Mouse (Mus musculus) megakaryocyte, embryonic 14.5 days (primary cell): ENCODE data around the gene Rsph4a. TPM values are rescaled to one million over a fixed set of nuclear protein-coding genes. Genes with fewer than 3 reads are reported as not detected.

Source experiments
- H3K27me3 ChIP-seq: replicated peaks from 2 replicates; pipeline ENCODE3; 2012; ENCODE audit warnings: inconsistent platforms
- H3K36me3 ChIP-seq: replicated peaks from 2 replicates; pipeline ENCODE3; 2012; ENCODE audit warnings: low read length, inconsistent platforms, mixed read lengths
- H3K4me1 ChIP-seq: 2 replicates; pipeline ENCODE4 v1.6.1; 2012; ENCODE audit warnings: inconsistent platforms
- H3K4me3 ChIP-seq: replicated peaks from 2 replicates; pipeline ENCODE3; 2012; ENCODE audit warnings: moderate library complexity, mild to moderate bottlenecking, inconsistent platforms
- H3K9me3 ChIP-seq: 2 replicates; pipeline ENCODE4 v1.6.1; 2012; ENCODE audit warnings: inconsistent platforms
- FLI1 ChIP-seq: IDR thresholded peaks from 2 replicates; pipeline ENCODE4 v1.6.1; 2012; ENCODE audit warnings: low read length, inconsistent platforms, mixed read lengths
- GATA1 ChIP-seq: IDR thresholded peaks from 3 replicates; pipeline ENCODE4 v1.6.1; 2012; ENCODE audit warnings: mixed read lengths, low read length, inconsistent platforms, borderline replicate concordance
- polyA plus RNA-seq: library from polyadenylated mRNA; stranded (reverse); fragments of >175 nt; gene quantifications from 2 replicates; pipeline ENCODE4 v1.2.3, GENCODE M21; 2012; ENCODE audit warnings: low replicate concordance; ENCODE audit not compliant: insufficient read depth

The Rsph4a gene
- polyA plus RNA-seq, 1 experiment = not detected

DNA sequence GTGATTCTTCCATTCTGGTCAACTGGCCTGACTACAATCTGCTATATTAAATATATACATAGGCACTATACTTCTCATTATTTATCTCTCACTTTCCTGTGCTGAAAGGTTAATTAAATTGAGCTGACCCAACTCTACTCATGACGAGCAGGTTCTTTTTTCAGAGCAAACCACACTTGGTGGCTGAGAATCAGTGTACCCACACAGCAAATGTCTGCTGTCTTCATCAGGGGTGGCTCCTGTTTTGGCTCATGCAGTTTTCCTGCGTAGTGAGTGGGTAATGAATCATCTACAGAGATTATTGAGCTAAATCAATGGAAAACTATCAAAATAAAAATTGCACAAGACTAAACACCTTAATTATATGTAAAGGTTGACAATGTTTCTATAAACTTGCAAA is 41.4 kb downstream of the Rsph4a start:
- Histone ChIP-seq H3K9me3 (no peaks in the 10 kb centered on the region), H3K27me3 (no peaks in the 10 kb centered on the region), H3K4me1 (peaks cover 19% of the 10 kb centered on the region), H3K4me3 (no peak overlapping the region), H3K36me3 (peaks cover 68% of the 10 kb centered on the region)
- TF ChIP-seq FLI1 (no peak), GATA1 (no peak)

DNA sequence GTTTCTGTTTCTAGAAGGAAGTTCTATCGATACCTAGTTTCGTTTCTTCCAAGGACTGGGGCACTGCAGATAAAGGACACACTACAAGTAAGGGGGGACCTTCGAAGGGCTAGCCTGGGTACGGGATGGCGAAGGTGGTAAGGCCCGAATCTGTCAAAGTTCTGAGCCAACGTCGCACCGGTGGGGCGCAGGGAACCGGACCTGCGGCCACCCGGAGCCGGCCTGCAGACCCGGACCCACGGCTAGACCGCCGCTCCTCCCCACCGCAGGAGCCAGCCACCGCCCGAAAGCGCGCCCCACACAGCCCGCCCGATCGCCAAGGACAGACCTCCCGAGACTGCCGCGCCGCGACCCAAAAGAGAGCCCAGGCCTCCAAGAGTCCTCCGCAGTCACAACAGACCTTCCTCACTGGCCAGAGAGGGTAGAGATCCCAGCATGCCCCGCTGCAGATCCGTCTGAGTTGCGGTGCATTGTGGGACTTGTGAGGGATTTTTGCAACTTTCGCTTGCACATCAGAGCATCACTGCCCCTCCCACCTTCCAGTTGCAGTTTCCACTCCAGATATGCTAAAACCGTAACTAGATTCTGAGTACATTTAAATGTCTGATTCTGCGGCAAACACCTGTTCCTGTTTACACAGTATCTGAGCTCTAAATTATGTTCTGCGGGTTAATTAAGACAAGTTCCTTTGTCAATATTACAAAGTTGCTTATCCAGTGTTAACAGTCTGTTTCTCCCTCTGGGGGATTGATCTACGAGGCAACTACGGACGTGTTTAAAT is 46.1 kb downstream of the Rsph4a start, which contains the start of gene Zup1:
Gene Zup1, minus strand, starts transcription at position 467 of the 781 bp plus-strand sequence.
- peaks cover 24% of the 10 kb centered on the region for H3K36me3 ChIP-seq
- H3K9me3 ChIP-seq = peaks cover 2% of the 10 kb centered on the region; the same call in 1 of the 2 replicates
- no peaks in the 10 kb centered on the region for H3K27me3 ChIP-seq
- TF ChIP-seq GATA1 (no peak), FLI1 (no peak)
- peaks cover 19% of the 10 kb centered on the region; the same call in 1 of the 2 replicates for H3K4me1 ChIP-seq
- peak within 1 kb of the TSS; percentile 98 for H3K4me3 ChIP-seq

DNA sequence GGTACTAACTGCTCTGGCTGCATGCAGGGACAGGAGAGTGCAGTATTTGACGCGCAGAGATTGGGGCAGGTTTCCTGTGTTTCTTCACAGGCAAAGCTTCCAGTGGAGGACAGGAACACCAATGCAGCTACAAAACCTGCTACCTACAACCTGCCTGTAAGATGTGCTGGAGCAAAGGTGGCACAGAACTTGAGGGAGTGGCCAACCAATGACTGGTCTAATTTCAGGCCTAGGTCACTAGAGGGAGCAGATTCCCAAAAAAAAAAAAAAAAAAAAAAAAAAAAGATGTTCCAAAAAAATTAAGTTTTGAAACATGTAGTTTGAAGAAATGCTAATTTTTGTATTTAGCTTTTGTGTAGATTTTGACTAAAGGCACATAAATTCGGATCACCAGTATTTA is 47.6 kb downstream of the Rsph4a start:
- H3K4me3 ChIP-seq = no peak overlapping the region
- no peaks in the 10 kb centered on the region for H3K27me3 ChIP-seq
- TF ChIP-seq GATA1 (no peak), FLI1 (no peak)
- peaks cover 19% of the 10 kb centered on the region; the same call in 1 of the 2 replicates for H3K4me1 ChIP-seq
- peaks cover 17% of the 10 kb centered on the region for H3K36me3 ChIP-seq
- H3K9me3 ChIP-seq = peaks cover 7% of the 10 kb centered on the region; the same call in 1 of the 2 replicates

Other genes starting within 250 kb of the Rsph4a start
- not detected in 2 replicates for gene Sult3a2, start 118.4 kb upstream of the Rsph4a start, polyA plus RNA-seq
- gene Sult3a1, start 47.4 kb upstream of the Rsph4a start, polyA plus RNA-seq = not detected in 2 replicates
- gene Zup1, start 46.2 kb downstream of the Rsph4a start, polyA plus RNA-seq = 1.1 TPM in 1 of 2 replicates, not detected in the other
- 67.5 and 118 TPM in 2 replicates for gene Rwdd1, start 114.5 kb downstream of the Rsph4a start, polyA plus RNA-seq
- not detected in 2 replicates for gene Trappc3l, start 132.5 kb downstream of the Rsph4a start, polyA plus RNA-seq
- not detected in 2 replicates for gene Calhm4, start 139.2 kb downstream of the Rsph4a start, polyA plus RNA-seq
- gene Calhm5, start 191.4 kb downstream of the Rsph4a start, polyA plus RNA-seq = not detected in 2 replicates
- 2.8 and 3.0 TPM in 2 replicates for gene Calhm6, start 222.9 kb downstream of the Rsph4a start, polyA plus RNA-seq